Mouse (Mus musculus) midbrain, embryonic 16.5 days (tissue): ENCODE data around the gene Got1. TPM values are rescaled to one million over a fixed set of nuclear protein-coding genes. Genes with fewer than 3 reads are reported as not detected.

Source experiments
- ATAC-seq: fragments of 200-750 bp; cut with Nextera tagmentation; 2 replicates; pipeline ENCODE4 v1.8.0; 2017; ENCODE audit warnings: moderate TSS enrichment
- H3K27ac ChIP-seq: fragments of 300-500 bp; sonication (generic); 2 replicates; pipeline ENCODE4 v1.5.1; 2014; ENCODE audit warnings: mild to moderate bottlenecking, low read length, mixed read lengths
- H3K27me3 ChIP-seq: fragments of 300-500 bp; sonication (generic); 2 replicates; pipeline ENCODE4 v1.6.1; 2014; ENCODE audit warnings: low read depth, low read length, mixed read lengths; ENCODE audit not compliant: control insufficient read depth, insufficient read depth
- H3K36me3 ChIP-seq: fragments of 300-500 bp; sonication (generic); 2 replicates; pipeline ENCODE4 v1.6.1; 2014; ENCODE audit warnings: mild to moderate bottlenecking, low read length, moderate library complexity, mixed read lengths; ENCODE audit not compliant: control insufficient read depth, insufficient read depth
- H3K4me1 ChIP-seq: fragments of 300-500 bp; sonication (generic); 2 replicates; pipeline ENCODE4 v1.6.1; 2014; ENCODE audit warnings: mild to moderate bottlenecking, low read length, mixed read lengths; ENCODE audit not compliant: control insufficient read depth, insufficient read depth
- H3K4me2 ChIP-seq: fragments of 300-500 bp; sonication (generic); 2 replicates; pipeline ENCODE4 v1.6.1; 2014; ENCODE audit warnings: mild to moderate bottlenecking, low read length, mixed read lengths
- H3K4me3 ChIP-seq: fragments of 300-500 bp; sonication (generic); 2 replicates; pipeline ENCODE4 v1.5.1; 2014; ENCODE audit warnings: low read depth, mild to moderate bottlenecking, low read length, moderate library complexity, mixed read lengths
- H3K9ac ChIP-seq: fragments of 300-500 bp; sonication (generic); 2 replicates; pipeline ENCODE4 v1.6.1; 2014; ENCODE audit warnings: low read depth, low read length, mixed read lengths
- H3K9me3 ChIP-seq: fragments of 300-500 bp; sonication (generic); replicated peaks from 2 replicates; pipeline ENCODE4 v1.6.1; 2014; ENCODE audit warnings: mild to moderate bottlenecking, low read length, mixed read lengths; ENCODE audit not compliant: control insufficient read depth, poor library complexity, severe bottlenecking
- WGBS: fragments of 180-500 bp; shearing (Covaris S2); extraction: QIAGEN DNeasy Blood & Tissue Kit; methylation state at CpG from one replicate; pipeline ENCODE4 v1.1.7; 2014; 5-methylcytosine and 5-hydroxymethylcytosine counted together
- polyA plus RNA-seq: library from polyadenylated mRNA; unstranded; fragments of >200 nt; fragmentation: Nextera tagmentation; extraction: Ambion mirVana; gene quantifications from 2 replicates; pipeline ENCODE4 v1.2.1, GENCODE M21; 2015

Got1 gene
- polyA plus RNA-seq, 1 experiment from 2014 or later = 113 TPM

- Histone ChIP-seq H3K4me3 (no peak overlapping the region), H3K4me2 (no peak overlapping the region), H3K9ac (no peak overlapping the region), H3K27ac (no peak overlapping the region), H3K4me1 (no peaks in the 10 kb centered on the region; the same call in 1 of the 2 replicates), H3K36me3 (no peaks in the 10 kb centered on the region; the same call in 1 of the 2 replicates), H3K9me3 (no peaks in the 10 kb centered on the region), H3K27me3 (no peaks in the 10 kb centered on the region)
- WGBS = 90% methylated on average over 5 of the region's 5 CpGs
- ATAC-seq = no peak
These were observed 72.2 kb downstream of the Got1 start for GRCm38 (mm10) chr19:43452176-43452575.

- H3K4me3 ChIP-seq = no peak overlapping the region
- H3K9ac ChIP-seq = no peak overlapping the region
- no peaks in the 10 kb centered on the region; the same call in 1 of the 2 replicates for H3K4me1 ChIP-seq
- no peak overlapping the region for H3K4me2 ChIP-seq
- 74% methylated on average over 10 of the region's 10 CpGs for WGBS
- H3K27ac ChIP-seq = no peak overlapping the region
- H3K36me3 ChIP-seq = no peaks in the 10 kb centered on the region; the same call in 1 of the 2 replicates
- no peaks in the 10 kb centered on the region for H3K9me3 ChIP-seq
- no peak for ATAC-seq
- H3K27me3 ChIP-seq = no peaks in the 10 kb centered on the region
These were observed 72.8 kb downstream of the Got1 start for GRCm38 (mm10) chr19:43451563-43451962.

Other genes starting within 250 kb of the Got1 start
- 0.21 and 0.24 TPM in 2 replicates for gene Hpse2, start 136.2 kb downstream of the Got1 start, polyA plus RNA-seq
- 2.1 and 2.7 TPM in 2 replicates for gene Cnnm1, start 84.2 kb downstream of the Got1 start, polyA plus RNA-seq
- 0.51 and 0.55 TPM in 2 replicates for gene Nkx2-3, start 87.7 kb upstream of the Got1 start, polyA plus RNA-seq
- gene Slc25a28, start 150.3 kb upstream of the Got1 start, polyA plus RNA-seq = 12.8 and 14.1 TPM in 2 replicates
- gene Entpd7, start 165.1 kb upstream of the Got1 start, polyA plus RNA-seq = 7.1 and 8.2 TPM in 2 replicates
- 6.7 and 7.5 TPM in 2 replicates for gene Cutc, start 228.4 kb upstream of the Got1 start, polyA plus RNA-seq
- gene Cox15, start 228.4 kb upstream of the Got1 start, polyA plus RNA-seq = 13.1 and 14.4 TPM in 2 replicates